Mouse (Mus musculus) CD8-positive naive resting alpha-beta T cell, adult 2 months (primary cell): ENCODE measurements around the gene Rbbp6.

Experiments used
- DNase-seq, 2 experiments: peaks; one replicate each; pipeline ENCODE4 v3.0.0; 2022; ENCODE audit warnings: low read depth in 2 of 2, low spot score in 2 of 2

Rbbp6 gene

GRCm38 (mm10) chr7:122965386-122965785, at the start of gene Rbbp6:
Rbbp6 (plus strand) TSS chr7:122965686.
- no peak for DNase-seq

GRCm38 (mm10) chr7:122919728-122920582, 45.5 kb upstream of the Rbbp6 start:
- peak; percentile 24 to 56 for DNase-seq

GRCm38 (mm10) chr7:122921537-122921936, 43.9 kb upstream of the Rbbp6 start:
- DNase-seq: no peak

GRCm38 (mm10) chr7:122924256-122924655, 41.2 kb upstream of the Rbbp6 start:
- DNase-seq: no peak

GRCm38 (mm10) chr7:122930494-122930893, 35.0 kb upstream of the Rbbp6 start:
- DNase-seq: no peak

GRCm38 (mm10) chr7:122932171-122932570, 33.3 kb upstream of the Rbbp6 start:
- peak; percentile 36 to 51 for DNase-seq

- no peak for DNase-seq
These were observed 28.9 kb upstream of the Rbbp6 start for GRCm38 (mm10) chr7:122936626-122937025.

- no peak for DNase-seq
These were observed 27.3 kb upstream of the Rbbp6 start for GRCm38 (mm10) chr7:122938197-122938596.

- no peak for DNase-seq
These were observed 26.3 kb upstream of the Rbbp6 start for GRCm38 (mm10) chr7:122939181-122939580.

- peak; percentile 42 to 44 for DNase-seq
These were observed 25.0 kb upstream of the Rbbp6 start for GRCm38 (mm10) chr7:122940371-122941075.

- DNase-seq: peak in 1 of 2 experiments; percentile 11
These were observed 23.4 kb upstream of the Rbbp6 start for GRCm38 (mm10) chr7:122942111-122942510.

GRCm38 (mm10) chr7:122945149-122945548, 20.3 kb upstream of the Rbbp6 start:
- DNase-seq: peak; percentile 64 to 69

GRCm38 (mm10) chr7:122949268-122949667, 16.2 kb upstream of the Rbbp6 start:
- no peak for DNase-seq

- no peak for DNase-seq
These were observed 14.0 kb upstream of the Rbbp6 start for GRCm38 (mm10) chr7:122951464-122951863.

- DNase-seq: no peak
These were observed 13.4 kb upstream of the Rbbp6 start for GRCm38 (mm10) chr7:122952066-122952465.

- DNase-seq: no peak
These were observed 10.8 kb upstream of the Rbbp6 start for GRCm38 (mm10) chr7:122954451-122955225.

- no peak for DNase-seq
These were observed 10.1 kb upstream of the Rbbp6 start for GRCm38 (mm10) chr7:122955226-122955955.

- no peak for DNase-seq
These were observed 3.3 kb downstream of the Rbbp6 start for GRCm38 (mm10) chr7:122968751-122969150.

- DNase-seq: peak; percentile 93 to 94
These were observed 3.9 kb downstream of the Rbbp6 start for GRCm38 (mm10) chr7:122969231-122970032.
